Mouse (Mus musculus) retina, embryonic 14.5 days (tissue): ENCODE data around the gene Mrpl40.
"Not testable (repeated sequence)": the region's sequence is repeated elsewhere in the genome, so short reads cannot be mapped to it uniquely, and the experiment has no call there.

Experiments
- DNase-seq: peaks from one replicate; pipeline ENCODE4 v3.0.0-alpha.2; 2015; ENCODE audit warnings: low spot score

Mrpl40 gene

DNA sequence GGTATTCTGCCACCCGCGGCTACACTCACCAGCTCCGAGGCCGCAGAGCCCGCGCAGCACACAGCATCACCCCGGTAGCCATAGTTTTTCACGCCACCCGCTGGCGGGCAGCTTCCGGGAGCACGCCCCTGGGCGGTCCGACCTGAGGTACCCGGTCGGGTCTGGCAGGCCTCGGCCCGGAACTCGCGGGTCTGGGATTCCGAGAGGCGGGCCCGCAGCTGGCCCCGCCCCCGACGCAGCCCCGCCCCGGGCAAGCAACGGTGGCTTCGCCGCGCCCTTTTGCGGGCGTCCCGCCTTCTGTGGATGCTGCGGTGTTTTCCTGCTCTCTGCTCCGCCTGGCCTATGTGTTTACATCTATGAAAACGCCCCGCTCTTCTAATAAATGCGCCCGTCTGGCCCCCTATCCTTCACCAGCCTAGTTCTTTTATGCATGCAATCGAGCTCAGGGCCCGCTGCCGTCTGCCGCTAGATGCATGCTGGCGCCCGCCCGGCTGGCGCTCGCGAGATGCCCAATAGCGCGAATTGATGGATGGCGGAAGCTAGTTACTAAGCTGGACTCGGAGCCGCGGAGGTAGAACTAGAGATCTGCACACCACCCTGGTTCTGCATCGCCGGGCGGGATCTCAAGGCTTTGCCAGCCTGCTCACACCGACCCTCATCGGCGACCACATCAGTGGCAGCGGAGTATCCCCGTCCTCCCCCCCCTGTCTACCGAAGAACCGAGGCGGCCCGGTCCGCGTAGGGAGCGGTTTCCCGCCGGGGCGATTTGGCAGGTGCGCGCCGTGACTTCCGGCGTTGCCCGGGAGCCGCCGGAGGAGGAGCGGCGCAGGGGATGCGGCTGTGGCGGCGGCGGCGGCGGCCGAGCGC is at the start of gene Mrpl40, which contains the start of gene Hira:
Gene Mrpl40, minus strand, starts transcription at position 421 of the 867 bp plus-strand sequence.
Gene Hira, plus strand, starts transcription at position 596 of the 867 bp plus-strand sequence.
- DNase-seq: peak; percentile 92

DNA sequence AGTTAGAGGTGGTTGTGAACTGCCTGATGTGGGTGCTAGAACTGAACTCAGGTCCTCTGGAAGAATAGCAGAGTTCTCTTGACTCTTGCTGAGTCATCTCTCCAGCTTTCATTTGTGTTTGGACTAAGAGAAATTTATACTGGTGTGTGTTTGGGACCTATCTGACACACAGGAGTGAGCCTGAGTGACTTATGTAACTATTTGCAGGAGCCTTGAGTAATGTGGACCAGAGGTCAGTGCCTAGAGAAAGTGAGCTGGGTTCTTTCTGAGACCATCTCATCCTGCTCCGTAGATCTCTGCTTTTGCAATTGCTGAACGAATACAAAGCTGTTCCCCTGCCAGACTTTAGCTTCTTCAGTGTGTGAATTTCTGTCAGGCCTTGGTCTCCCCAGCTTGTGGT is 45.1 kb upstream of the Mrpl40 start:
- no peak for DNase-seq

DNA sequence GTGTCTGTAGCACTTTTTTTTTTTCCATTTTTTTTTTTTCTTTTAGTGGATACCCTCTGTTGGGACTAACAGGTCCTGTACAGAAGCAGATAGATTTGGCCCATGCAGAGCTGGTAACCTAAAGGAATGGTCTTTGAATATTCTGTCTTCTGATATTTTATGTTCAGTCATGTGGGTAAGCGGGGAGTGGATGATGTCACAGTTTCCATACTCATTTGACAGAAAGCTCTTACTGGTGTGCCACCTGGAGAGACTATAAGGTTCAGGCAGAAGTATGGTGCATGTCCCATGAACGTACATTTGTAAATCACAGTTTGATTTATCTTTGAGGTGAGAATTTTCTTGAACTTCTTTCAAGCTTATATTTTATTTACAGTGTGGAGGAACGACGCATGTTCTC is 39.4 kb upstream of the Mrpl40 start:
- DNase-seq: no peak

DNA sequence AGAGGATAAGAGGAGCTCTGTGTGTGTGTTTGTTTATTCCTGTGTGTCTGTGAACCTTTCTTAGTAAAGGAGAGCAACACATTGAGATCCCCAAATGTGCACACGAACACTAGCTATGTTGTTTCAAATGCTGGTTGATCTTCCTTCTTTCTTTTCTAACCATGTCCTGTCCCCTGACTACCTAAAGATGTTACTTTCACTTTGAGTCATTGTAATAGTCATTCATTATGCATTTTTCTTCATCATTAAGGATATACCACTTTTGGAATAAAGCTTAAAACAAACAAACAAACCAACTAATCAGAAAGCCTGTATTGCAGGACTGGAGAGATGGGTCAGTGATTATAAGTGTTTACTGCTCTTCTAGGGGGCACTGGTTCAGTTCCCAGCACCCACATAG is 29.0 kb upstream of the Mrpl40 start:
- DNase-seq: no peak

DNA sequence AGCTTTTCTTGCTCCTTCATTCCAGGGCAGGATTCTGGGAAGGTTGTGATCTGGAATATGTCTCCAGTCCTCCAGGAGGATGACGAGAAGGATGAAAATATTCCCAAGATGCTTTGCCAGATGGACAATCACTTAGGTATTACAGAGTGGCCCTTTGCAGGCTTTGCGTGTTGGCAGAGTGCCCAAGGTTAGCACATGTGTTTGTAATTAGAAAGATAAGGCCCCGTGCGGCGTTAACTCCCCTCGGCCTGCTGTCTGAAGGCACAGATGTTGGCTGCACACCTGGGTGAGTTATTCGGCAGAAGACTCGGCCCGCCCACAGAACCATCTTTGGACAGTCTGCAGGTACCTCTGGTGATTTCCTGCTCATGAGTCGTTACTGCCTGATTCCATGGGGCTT is 19.8 kb upstream of the Mrpl40 start:
- no peak for DNase-seq

DNA sequence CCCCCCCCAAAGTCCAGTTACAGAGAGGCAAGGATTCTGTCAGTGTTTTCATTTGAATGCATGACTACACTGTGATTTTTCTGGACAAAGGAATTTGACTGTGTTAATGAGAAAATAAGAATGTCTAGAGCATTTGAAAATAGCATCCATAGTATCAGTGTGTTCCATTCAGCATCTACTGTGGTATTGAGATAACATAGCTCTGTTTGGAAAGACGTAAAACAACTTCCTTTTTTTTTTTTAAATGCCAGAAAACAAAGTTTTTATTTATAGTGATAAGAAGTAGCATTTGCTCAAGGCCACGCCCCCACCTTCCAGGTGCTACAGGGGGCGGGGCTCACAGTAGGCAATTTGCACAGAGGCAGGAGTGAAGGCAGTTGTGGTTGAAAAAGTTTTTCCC is 18.6 kb upstream of the Mrpl40 start:
- no peak for DNase-seq

DNA sequence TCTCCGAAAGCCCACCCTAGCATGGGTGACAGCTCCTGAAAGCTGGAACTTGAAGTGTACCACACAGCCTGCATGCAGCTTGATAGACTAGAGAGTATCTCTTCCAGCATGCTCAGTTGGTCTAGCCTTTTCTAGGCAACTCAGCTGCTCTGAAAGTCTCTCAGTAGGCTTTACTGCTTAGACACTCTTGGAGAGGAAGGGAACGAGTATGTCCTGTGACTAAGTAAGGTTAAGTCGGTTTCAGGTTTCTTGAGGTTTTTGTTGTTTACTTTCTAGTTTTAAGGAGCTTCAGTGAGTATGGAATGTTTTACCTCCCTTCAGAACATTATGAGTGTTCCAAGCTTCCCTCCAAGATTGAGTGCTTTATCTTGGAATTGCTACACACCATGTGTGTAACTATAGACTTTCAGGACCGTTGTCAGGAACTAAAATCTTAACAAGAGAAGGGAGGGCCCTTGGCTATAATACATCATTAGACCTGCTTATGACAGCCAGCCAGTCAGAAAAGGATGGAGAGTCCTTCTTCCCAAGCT is 17.2 kb upstream of the Mrpl40 start:
- DNase-seq: no peak

DNA sequence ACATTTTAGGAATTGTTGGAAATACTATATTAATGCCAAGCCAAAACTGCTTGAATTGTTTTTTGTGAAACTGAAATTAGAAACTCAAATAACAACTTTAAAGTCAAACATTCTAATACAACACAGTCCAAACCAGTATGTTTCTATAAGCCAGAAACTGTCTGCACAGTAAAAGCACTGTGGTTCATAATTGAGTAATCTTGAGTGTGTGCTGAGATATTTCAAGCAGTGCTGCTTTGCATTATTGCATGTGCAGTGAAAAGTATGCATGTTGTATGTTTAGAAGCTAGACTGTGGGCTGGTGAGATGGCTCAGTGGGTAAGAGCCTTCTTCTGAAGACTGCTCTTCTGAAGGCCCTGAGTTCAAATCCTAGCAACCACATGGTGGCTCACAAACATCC is 7.4 kb upstream of the Mrpl40 start:
- DNase-seq: no peak

DNA sequence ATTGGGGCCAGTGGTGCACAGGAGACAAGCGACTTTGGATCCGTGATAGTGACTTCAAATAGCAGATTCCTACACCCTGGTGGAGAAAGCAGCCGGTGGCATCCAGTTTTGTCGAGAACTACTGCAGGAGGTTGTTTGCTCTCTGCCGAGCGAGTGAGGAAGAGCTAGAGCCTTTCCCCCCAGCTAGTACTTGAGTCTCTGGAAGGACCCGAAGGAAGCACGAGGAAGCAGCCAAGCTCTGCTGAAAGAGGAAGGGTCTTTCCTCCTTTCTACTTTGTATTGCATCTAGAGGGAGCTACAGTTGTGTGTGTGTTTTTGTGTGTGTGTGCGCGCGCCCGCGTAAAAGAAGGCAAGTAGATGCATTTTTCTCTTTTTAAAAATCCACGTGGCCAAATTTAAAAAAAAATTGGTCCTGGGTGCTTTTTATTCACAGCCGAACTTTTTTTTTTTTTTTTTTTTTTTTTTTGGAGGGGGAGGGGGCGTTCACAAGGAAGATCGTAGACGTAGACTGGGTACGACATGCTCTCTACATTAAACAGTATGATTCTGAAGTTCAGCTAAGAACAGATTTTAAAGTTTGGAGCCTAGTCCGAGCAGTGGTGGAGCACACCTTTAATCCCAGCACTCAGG is 1.5 kb upstream of the Mrpl40 start:
- DNase-seq: no peak

DNA sequence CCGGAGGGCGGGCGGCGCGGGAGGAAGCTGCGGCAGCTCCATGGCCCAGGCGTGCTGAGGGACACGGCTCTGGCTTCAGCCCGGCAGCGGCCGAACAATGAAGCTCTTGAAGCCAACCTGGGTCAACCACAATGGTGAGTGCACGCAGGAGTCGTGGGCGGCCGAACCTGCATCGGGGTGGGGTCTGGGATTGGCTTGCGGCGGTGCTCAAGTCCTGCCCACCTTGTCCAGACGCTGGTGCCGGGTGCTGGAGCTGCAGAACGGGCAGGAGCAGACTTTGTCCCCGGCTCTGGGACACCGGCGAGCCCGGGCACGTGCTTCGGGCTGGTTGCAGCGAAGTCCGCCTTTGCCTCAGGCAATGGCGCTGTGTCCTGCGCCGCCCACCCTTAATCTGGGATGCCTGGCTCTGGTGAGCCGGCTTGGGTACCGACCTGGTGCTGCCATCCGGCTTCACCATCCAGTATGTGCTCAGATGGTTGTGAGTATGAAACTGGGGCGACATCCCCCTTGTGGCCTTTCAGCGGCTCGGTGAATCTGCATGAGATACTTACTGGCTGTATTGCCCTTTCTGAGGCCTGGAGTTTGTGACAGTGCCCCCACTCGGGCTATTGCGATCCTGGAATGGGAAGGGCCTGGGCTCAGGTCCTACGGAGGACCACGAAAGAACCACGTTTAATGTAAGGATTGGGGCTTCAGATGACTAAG is 876 bp upstream of the Mrpl40 start:
- DNase-seq: peak; percentile 80

DNA sequence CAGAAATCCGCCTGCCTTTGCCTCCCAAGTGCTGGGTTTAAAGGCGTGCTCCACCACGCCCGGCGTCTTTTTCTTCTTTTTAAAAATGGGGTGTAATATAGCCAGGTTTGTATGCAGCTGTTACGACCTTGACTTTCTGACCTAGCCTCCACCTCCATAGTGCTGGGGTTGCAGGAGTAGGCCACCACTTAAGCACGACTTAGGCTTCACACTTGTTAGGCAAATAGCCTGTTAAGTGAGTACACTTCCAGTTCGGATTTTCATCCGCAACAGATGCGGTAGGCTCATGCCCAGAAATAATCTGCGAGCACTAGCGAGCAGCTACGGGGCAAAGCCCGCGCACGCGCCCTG is 596 bp downstream of the Mrpl40 start:
- DNase-seq: no peak

DNA sequence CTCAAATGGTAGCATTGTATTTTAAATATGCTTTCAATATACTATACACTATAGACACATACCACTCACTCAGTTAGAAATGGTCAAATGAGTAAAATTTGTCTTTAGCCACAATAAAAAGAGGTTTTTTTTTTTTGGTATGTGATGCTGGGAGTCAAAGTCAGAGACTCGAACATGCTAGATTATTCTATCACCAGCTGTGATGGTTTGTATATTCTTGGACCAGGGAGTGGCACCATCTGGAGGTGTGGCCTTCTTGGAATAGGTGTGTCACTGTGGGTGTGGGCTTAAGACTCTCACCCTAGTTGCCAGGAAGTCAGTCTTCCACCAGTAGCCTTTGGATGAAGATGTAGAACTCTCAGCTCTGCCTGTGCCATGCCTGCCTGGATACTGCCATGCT is 6.2 kb downstream of the Mrpl40 start:
- DNase-seq: not testable (repeated sequence)

DNA sequence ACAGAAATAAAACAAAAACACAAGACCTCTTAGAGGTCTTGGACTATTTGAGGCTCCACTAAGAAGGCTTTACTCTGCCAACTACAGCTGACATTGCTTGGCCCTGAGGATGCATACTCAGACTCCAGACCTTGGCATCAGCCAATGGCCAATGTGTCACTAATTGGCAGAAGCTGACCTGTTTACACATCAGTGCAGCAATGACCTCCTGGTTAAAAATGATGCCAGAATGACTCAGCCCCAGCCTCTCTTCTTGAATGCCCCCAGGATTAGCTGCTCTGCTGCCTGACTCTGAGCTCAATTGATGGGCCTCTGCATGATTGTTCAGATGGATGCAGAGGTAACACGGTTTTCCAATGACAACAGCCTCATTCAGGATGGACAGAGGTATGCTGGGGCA is 16.5 kb downstream of the Mrpl40 start:
- no peak for DNase-seq

DNA sequence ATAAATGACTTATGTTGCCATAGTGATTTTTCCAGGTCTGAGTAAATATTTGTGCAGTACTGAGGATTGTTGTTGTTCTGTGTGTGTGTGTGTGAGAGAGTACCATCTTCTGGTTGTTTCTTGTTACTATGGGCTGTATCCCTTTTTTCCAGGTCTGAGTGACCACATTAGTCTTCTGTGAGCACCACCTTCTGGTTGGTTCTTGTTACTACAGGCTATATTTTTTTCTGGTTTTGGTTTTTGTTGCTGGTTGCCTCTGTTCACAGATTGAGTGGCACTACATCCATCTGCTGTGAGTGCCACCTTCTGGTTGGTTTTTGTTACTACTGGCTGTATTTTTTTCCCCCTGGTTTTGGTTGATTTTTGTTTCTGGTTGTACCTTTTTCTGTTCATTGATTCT is 18.1 kb downstream of the Mrpl40 start:
- peak; percentile 83 for DNase-seq

DNA sequence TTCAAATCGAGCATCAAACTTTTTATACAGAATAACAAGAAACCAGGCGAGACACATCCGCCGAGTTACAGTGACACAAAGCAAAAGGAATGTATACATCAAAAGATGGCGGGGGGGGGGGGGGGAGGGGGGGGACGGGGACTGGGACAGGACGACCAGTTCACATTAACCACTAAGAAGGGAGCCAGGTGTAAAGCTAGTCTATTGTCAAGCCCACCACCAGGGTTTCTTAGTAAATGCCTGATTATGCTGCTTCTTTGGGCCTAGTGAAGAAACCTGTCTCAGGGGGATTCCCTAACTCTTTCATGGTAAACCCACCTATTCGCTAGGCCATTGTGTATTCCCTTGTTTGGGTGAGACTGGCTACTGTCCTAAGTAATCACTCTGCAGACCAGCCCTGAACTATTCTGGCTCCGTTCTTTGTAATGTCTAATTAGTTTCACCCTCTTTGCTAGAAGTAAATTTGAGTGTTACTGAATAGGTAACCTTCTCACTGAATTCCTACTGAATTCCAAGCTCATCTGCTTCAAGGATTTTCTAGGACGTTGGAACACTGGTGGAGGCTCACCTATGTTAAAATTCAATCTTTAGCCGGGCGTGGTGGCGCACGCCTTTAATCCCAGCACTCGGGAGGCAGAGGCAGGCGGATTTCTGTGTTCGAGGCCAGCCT is 27.0 kb downstream of the Mrpl40 start:
- DNase-seq: not testable (repeated sequence)

DNA sequence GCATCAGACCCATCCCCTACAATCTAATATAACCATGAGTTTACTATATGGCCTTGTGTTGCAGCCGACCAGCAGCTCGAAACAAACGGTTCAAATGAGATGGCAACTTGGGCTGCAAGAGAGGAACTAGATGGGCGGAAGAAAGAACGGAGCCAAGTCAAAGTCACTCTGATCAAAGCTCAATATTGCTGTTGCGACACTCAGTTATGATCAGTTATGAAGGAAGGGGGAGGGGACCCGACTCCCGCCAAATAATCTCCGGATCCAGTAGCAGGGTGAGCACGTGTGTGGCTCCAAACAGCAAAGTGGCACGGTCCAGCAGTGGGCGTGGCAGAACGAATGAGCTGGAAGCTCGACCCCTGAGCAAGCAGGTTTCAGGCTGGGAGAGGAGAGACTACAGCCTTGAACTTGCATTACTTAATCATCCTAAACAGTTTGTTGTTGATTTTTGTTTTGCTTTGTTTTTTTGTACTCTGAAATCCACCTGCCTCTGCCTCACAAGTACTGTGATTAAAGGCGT is 30.3 kb downstream of the Mrpl40 start:
- no peak for DNase-seq

DNA sequence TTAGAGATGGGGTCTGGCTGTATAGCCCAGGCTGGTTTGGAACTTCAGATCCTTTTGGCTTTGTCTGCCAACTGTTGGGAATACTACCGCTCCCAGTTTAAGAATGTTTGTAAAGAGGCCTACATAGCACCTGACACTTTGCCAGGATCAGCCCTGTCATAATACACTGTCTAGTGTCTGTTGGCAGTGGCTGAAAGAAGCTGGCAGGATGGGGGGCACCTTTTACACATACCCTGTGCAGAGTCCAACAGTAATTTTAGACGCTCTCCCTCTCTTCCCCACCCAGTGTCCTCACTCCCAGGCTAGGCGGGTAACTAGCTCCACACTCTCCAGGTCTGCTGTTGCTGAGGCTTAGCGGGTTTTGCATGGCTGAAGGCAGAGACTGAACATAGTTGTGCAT is 38.3 kb downstream of the Mrpl40 start:
- no peak for DNase-seq

DNA sequence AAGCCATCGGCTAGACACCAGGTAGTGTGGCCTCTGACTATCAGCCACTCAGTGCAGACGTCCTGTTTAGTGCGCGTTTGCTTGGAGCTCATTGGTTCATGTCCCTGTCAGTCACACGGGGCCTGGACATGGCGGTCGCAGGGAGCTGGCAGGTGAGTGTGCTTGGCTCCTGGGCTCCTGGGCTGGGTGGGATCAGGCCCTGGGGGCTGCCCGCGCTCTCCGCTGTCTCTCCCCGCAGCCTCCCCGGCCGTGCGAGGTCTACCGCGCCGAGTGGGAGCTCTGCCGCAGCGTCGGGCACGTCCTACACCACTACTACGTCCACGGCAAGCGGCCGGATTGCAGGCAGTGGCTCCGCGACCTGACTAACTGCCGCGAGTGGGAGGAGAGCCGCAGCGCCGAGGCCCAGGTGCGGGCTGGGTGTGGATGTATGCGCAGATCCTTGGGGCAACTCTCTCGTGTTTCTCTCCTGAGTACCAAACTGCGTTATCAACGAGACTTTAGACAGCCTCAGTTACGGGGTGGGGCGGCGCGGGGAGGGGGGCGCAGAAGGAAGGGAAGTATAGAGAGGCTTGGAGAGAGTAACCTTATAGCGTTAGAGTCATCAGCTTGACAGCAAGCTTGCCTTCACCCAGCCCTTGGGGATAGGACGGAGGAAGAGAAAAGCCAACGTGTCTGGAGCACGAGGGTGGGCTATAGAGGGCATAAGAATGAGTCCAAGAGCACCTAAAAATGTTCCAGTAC is 40.0 kb downstream of the Mrpl40 start, which contains the start of the genes 2510002D24Rik and Gm28539:
Gene 2510002D24Rik, plus strand, starts transcription at position 111 of the 741 bp plus-strand sequence.
Gene Gm28539, plus strand, starts transcription at position 117 of the 741 bp plus-strand sequence.
- DNase-seq: peak; percentile 89

DNA sequence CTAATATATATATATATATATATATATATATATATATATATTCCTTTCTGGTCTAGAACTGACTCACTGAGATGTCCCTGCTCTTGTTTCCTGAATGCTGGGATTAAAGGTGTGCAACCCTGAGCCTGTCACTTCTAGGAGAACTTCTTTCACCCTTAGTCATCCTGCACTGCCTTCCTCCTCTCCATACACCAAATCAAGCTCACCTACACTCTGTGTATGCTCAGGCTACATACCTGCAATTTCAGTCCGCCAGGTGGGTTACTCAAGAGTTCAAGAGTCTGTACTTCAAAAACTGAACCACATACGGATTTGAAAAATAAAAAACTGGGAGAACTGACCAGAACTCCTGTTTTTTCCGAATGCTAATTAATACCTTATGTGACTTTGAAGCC is 40.6 kb downstream of the Mrpl40 start:
- DNase-seq: no peak

DNA sequence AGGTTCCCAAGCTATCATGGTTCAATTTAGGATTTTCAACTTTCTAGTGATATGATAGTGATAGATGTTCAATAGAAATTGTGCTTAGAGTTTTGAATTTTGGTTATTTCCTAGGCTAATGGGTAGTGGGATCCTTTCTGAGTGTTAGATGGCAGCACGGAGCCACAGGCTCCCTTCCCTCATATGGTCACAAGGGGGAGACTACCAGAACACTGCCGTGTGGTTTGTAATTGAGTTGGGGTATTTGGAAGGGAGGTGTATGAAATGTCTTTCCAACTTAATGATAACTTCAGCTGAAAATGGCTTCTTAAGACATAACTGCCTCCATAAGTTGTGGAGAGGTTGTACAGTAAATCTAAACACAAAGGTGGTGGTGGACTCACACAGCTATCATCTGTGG is 43.2 kb downstream of the Mrpl40 start:
- DNase-seq: peak; percentile 16

DNA sequence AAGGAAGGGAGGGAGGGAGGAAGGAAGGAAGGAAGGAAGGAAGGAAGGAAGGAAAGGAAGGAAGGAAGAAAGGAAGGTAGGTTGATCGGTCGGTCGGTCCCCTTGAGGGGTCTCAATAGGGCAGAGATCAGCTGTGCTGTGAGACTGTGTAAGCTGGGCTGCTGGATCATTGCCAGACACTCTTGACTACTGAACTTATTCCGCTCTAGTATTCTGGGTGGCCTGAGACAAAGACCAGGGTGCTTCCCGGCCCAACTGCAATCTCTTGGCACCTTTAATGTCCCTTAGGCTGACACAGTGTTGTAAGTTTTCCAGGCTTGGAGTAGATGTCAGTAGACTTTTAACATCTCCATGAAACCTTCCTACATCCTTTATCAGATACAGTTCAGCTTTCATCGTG is 47.6 kb downstream of the Mrpl40 start:
- no peak for DNase-seq
